Mouse (Mus musculus) E14TG2a.4 (cell line): ENCODE results near the gene Fam83g.

Source experiments
- H3K27me3 ChIP-seq: 2 replicates; pipeline ENCODE4 v1.6.1; 2014; ENCODE audit warnings: low read length, control low read depth; ENCODE audit not compliant: insufficient read depth
- H3K36me3 ChIP-seq: 2 replicates; pipeline ENCODE4 v1.6.1; 2014; ENCODE audit warnings: low read length, control low read depth; ENCODE audit not compliant: insufficient read depth
- H3K4me1 ChIP-seq: replicated peaks from 2 replicates; pipeline ENCODE4 v1.6.1; 2014; ENCODE audit warnings: low read depth, low read length, control low read depth
- H3K4me3 ChIP-seq: replicated peaks from 2 replicates; pipeline ENCODE4 v1.5.1; 2014; ENCODE audit warnings: mild to moderate bottlenecking, low read length
- H3K9me3 ChIP-seq: 2 replicates; pipeline ENCODE4 v1.6.1; 2014; ENCODE audit warnings: low read length, control low read depth
- CTCF ChIP-seq: conservative IDR thresholded peaks from 2 replicates; pipeline ENCODE4 v1.5.1; 2014; ENCODE audit warnings: low read length
- NANOG ChIP-seq: IDR thresholded peaks from 2 replicates; pipeline ENCODE4 v1.6.1; 2014; ENCODE audit warnings: borderline replicate concordance, low read length, mixed read lengths
- POU5F1 ChIP-seq: IDR thresholded peaks from 2 replicates; pipeline ENCODE4 v1.6.1; 2014; ENCODE audit warnings: low read length, borderline replicate concordance

The Fam83g gene

DNA sequence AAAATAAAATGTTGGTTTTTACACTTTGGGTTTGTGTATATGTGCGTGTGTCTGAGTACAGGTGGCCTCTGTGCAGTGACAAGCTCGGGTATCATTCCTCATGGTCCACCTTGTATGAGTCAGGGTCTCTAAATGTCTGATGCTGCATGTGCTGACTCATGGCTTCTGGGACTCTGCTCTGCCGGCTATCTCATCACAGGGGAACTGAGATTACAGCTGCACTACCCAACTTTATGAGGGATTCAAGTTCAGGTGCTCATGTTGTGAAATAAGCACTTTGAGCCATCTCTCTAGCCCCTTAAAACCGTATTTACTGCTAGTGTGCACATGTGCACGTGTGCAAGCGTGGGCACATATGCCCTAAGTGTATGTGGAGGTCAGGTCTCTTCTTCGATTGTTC lies 48.8 kb downstream of the Fam83g start:
- Histone ChIP-seq H3K4me3 (no peak overlapping the region), H3K4me1 (peaks cover 9% of the 10 kb centered on the region), H3K27me3 (no peaks in the 10 kb centered on the region), H3K36me3 (peaks cover 97% of the 10 kb centered on the region), H3K9me3 (no peaks in the 10 kb centered on the region)
- TF ChIP-seq NANOG (no peak), CTCF (no peak), POU5F1 (no peak)

- Histone ChIP-seq H3K9me3 (no peaks in the 10 kb centered on the region), H3K4me1 (peaks cover 9% of the 10 kb centered on the region), H3K27me3 (no peaks in the 10 kb centered on the region), H3K36me3 (peaks cover 95% of the 10 kb centered on the region), H3K4me3 (no peak overlapping the region)
- TF ChIP-seq NANOG (no peak), POU5F1 (no peak), CTCF (no peak)
Measured at GRCm38 (mm10) chr11:61737290-61737689, 53.4 kb downstream of the Fam83g start.

DNA sequence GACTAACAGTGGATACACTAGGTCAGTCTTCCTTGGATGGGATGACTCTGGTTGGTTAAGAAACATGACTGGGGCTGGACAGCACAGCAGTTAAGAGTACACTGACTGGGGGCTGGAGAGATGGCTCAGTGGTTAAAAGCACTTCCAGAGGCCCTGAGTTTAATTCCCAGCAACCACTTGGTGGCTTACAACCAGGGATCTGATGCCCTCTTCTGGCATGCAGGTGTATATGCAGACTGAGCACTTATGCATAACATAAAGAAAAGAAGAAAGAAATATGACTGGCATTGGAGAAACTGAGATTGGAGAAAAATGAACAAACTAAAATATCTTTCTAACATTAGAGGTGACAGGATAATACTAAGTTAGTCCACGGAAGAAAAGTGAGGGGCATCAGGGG lies 56.6 kb downstream of the Fam83g start:
- Histone ChIP-seq H3K27me3 (no peaks in the 10 kb centered on the region), H3K4me1 (no peaks in the 10 kb centered on the region; the same call in 1 of the 2 replicates), H3K36me3 (peaks cover 95% of the 10 kb centered on the region), H3K9me3 (no peaks in the 10 kb centered on the region), H3K4me3 (no peak overlapping the region)
- no peak for TF ChIP-seq NANOG
- no peak for TF ChIP-seq POU5F1
- peak; percentile 53 for TF ChIP-seq CTCF

DNA sequence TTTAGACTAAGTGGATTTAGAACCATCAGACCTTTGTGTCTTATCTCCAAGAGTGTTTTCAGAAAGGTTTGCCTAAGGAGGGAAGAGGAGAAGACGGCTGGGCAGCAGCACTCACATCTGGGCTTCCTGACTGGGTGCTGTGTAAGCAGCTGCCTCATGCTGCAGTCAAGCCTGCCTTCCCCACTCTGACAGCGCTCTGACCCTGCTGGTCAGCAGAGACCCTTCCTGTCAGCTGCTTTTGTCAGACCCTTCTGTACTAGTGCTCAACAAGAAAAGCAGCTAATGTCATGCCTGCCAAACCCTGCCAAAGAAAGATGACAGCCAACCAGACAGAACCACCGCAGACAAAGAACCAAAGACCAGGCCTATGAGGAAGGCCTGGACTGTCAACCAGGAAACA lies 59.9 kb downstream of the Fam83g start:
- Histone ChIP-seq H3K4me3 (no peak overlapping the region), H3K4me1 (no peaks in the 10 kb centered on the region; the same call in 1 of the 2 replicates), H3K9me3 (no peaks in the 10 kb centered on the region), H3K36me3 (peaks cover 93% of the 10 kb centered on the region), H3K27me3 (no peaks in the 10 kb centered on the region)
- no peak for TF ChIP-seq CTCF
- TF ChIP-seq NANOG, result no peak
- no peak for TF ChIP-seq POU5F1

- peaks cover 93% of the 10 kb centered on the region for H3K36me3 ChIP-seq
- no peak overlapping the region for H3K4me3 ChIP-seq
- H3K27me3 ChIP-seq, result no peaks in the 10 kb centered on the region
- no peaks in the 10 kb centered on the region for H3K9me3 ChIP-seq
- H3K4me1 ChIP-seq, result peaks cover 2% of the 10 kb centered on the region; the same call in 1 of the 2 replicates
- TF ChIP-seq NANOG (no peak), CTCF (peak; percentile 32; the same call in 1 of the 2 replicates)
Measured at GRCm38 (mm10) chr11:61744460-61744859, 60.6 kb downstream of the Fam83g start.

GRCm38 (mm10) chr11:61745781-61746180 lies 61.9 kb downstream of the Fam83g start:
- H3K4me1 ChIP-seq, result peaks cover 6% of the 10 kb centered on the region; the same call in 1 of the 2 replicates
- TF ChIP-seq POU5F1 (no peak), CTCF (no peak), NANOG (no peak)
- no peaks in the 10 kb centered on the region for H3K27me3 ChIP-seq
- no peaks in the 10 kb centered on the region for H3K9me3 ChIP-seq
- peaks cover 91% of the 10 kb centered on the region for H3K36me3 ChIP-seq
- H3K4me3 ChIP-seq, result no peak overlapping the region

- TF ChIP-seq POU5F1 (no peak), CTCF (no peak), NANOG (no peak)
- Histone ChIP-seq H3K4me3 (no peak overlapping the region), H3K36me3 (peaks cover 95% of the 10 kb centered on the region), H3K27me3 (no peaks in the 10 kb centered on the region), H3K4me1 (peaks cover 6% of the 10 kb centered on the region; the same call in 1 of the 2 replicates), H3K9me3 (no peaks in the 10 kb centered on the region)
Measured at GRCm38 (mm10) chr11:61747161-61747560, 63.3 kb downstream of the Fam83g start.

DNA sequence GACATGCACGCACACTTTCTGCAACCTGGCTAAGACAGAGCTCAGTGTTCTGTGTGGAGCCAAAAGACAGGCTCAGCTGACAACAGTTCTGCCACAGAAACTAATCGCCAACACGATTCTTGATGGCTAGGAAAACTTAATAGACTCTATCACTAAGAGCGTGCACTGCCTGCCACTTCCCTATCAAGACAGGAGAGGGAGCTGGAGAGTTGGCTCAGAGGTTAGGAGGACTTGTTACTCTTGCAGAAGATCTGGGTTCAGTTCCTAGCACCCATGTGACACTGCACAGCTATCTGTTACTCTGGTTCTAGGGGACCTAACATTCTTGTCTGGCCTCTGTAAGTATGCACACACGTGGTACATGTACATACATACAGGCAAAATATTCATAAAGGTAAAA lies 67.7 kb downstream of the Fam83g start:
- H3K4me3 ChIP-seq, result no peak overlapping the region
- no peaks in the 10 kb centered on the region for H3K9me3 ChIP-seq
- H3K4me1 ChIP-seq, result 0 out of 2 replicates have a peak, but pooled peaks cover 6% of the 10 kb centered on the region
- peaks cover 94% of the 10 kb centered on the region for H3K36me3 ChIP-seq
- peak; percentile 75 for TF ChIP-seq CTCF
- TF ChIP-seq NANOG, result no peak
- H3K27me3 ChIP-seq, result no peaks in the 10 kb centered on the region

GRCm38 (mm10) chr11:61757151-61757550 lies 73.3 kb downstream of the Fam83g start:
- Histone ChIP-seq H3K27me3 (no peaks in the 10 kb centered on the region), H3K36me3 (peaks cover 74% of the 10 kb centered on the region), H3K4me1 (peaks cover 25% of the 10 kb centered on the region), H3K9me3 (no peaks in the 10 kb centered on the region), H3K4me3 (no peak overlapping the region)
- no peak for TF ChIP-seq NANOG
- no peak for TF ChIP-seq POU5F1
- no peak for TF ChIP-seq CTCF
